Mouse (Mus musculus) lung, postnatal 4 days (tissue): Measurements from ENCODE around the gene Mgat4a.

Experiments
- DNase-seq, 2 experiments: peaks; one replicate each; pipeline ENCODE4 v3.0.0; 2021

The Mgat4a gene

DNA sequence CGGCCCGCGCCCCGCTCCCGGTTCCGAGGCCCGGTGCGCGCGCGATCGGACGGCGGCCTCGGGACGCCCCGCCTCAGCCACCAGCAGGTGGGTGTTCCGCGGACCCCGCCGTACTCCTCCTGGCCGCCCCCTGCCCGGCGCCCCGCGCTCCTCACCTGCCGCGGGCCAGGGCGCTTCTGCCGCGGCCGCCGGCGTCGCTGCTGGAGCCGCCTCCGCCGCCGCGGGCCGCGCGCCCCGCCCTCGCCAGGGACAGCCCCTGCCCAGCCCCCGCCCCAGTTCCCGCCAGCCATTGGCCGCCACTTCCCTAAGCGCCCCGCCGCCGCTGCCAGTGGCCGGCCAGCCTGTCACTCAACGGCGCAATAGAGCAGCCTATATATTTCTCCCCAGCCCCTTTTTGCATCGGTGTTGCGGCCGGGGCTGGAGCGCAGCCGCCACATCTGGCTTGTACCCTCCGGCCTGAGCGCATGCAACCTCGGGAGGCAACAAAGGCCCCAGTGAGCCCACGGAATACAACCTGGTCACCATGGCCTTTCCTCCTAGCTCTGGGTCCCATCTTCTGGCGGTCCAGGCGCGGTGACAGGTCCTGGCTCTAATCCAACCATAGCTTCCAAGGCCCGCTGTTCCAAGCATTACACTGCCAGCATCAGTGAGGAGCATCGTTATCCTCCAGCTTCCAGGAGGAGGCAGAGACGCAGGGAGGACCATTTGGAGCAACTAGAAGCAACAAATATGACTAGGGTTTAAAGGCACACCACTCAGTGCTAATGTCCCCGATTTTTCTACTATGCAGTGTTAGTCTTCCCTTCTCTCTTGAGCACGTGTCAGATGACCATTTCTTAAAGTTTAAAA lies at the start of gene Mgat4a:
Gene Mgat4a, minus strand, starts transcription at position 207 of the 849 bp plus-strand sequence.
- peak; percentile 93 to 95 for DNase-seq

DNA sequence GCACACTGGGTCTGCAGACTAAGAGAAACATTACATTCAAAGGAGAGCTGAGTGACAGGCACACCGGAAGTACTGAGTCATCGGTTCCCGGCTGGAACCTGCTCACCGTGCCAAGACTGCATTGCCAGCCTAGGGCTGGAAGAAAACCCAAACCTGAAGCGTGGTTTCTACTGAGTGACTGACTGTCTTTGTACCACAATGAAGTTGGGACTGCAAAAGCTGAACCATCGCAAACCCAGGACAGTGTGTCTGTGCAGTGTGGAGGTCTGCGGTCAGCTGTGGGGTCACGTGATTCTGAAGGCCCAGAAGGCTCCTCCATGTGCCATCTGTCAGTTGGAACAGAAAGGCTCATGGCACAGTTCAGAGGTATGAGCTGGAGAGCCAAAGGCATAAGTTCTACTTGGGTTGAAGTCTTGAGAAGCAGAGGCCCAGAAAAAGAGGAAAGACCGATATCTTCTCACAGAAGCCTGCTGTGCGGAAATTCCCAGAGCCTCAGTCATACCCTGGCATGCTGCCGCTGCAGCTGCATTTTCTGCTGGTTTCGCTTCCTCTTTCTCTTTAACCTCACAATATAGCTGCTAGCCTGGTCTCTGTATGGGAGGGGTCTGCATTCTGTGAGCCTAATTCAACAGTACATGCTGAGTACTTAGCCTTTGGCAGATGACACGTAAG lies 45.1 kb upstream of the Mgat4a start:
- peak; percentile 62 to 69 for DNase-seq

DNA sequence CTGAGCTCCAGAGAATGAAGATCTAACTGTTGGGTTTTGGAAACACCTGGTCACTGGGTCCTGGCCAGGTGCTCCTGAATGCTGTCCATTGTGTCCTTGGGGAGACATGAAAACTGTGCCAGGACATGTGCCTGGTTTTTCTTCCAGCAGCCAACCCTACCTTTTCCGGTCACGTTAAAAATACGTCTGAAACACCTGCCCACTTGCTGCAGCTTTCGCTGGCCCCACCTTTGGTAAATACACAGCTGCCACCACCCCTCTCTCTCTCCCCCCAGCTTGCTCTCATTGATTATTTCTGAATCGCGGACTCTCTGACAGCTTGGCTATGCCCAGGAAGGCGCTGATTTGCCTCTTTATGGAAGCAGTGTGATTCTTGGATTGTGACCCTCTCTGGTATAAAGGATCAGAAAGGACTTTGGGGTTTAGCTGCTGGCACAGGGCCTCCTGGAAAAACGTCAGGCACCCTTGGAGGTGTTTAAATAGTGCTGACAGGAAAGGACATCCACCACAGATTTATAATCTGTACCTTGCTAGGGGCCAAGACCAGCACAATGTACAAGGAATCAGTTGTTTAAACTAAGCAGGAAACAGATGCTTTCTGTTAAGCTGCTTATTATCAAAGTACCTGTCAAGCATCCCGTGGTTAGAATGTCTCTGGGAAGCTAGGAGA lies 43.1 kb upstream of the Mgat4a start:
- DNase-seq, result no peak

DNA sequence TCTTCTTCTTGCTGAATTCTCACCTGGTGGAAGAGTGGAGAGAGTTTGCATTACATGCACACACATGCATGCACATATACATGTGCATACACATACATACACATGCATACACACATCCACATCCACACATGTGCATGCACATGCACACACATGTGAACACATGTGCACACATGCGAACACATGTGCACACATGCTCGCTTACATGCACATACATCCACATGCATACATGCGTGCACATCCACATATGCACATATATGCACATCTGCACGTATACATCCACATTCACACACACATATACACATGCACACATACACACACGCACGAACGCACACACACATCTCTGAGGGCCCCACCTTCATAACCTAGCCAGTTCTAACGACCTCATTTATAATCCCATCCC lies 42.4 kb upstream of the Mgat4a start:
- DNase-seq, result no peak

DNA sequence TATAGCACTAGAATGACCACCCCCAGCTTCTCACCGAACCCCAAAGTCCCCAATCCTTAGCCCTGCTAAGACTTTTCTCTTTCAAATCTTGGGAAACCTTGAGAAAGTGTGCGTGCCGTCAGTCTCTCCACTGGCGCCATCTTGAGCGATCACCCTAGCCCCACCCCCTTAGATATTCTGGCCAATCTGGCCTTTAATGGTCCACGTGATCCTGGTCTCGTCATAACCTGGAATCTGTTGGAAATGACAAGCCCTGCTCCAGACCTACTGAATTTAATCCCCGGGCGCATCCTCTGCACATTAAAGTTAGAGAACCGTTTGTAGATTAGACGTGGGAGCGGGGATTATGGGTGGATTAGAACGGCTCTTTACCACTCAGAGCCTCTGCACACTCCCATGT lies 38.9 kb upstream of the Mgat4a start:
- no peak for DNase-seq

DNA sequence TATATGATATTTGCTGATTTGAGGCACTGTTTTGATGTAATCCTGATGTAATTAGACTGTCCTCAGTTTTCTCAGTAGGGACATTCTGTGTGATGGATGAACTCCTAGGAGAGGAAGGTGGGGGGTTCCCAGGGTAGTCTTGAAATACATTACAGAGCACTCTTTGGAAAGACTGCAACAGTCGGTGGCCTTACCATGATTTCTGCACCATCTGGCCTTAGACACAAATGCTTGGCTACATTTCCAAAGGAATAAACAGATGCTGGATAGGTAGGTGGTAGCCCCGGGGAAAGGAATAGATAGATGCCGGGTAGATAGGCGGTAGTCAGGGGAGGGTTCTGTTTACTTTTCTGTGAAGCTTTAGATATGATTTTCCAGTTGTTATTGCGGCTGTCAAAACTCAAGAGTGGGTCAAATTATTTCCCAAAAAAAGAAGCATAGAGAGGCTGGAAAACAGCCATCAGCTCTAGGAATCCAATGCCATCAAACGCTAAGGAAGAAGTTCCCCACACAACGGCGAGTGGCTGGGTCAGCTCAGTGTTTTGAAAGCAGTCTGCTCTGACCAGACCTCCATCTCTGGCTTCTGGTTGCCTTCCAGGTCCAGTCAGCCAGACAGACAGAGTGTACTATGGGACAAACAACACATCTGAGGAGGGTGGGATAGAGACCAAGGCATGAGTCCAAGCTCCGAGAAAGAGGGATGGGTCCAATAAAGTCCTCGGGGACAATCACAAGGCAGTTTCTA lies 31.9 kb upstream of the Mgat4a start:
- DNase-seq, result no peak

DNA sequence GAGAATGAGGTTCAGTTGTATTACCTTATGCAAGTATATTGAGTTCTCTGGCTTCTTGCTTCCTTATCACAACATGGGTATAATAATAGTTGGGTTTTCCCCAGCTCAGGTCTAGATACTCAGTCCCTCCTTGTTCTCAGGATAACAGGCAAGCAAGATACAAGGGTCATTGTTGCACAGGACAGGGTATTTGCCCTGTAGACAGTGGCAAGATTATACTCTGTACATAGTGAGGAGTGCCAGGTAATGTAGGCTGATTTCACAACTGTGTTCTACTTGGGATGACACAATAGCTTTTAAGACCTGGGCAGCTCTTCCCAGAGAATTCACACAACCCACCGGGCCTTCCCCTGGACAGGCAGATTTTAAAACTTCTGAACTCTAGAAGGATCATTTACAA lies 27.6 kb upstream of the Mgat4a start:
- no peak for DNase-seq

DNA sequence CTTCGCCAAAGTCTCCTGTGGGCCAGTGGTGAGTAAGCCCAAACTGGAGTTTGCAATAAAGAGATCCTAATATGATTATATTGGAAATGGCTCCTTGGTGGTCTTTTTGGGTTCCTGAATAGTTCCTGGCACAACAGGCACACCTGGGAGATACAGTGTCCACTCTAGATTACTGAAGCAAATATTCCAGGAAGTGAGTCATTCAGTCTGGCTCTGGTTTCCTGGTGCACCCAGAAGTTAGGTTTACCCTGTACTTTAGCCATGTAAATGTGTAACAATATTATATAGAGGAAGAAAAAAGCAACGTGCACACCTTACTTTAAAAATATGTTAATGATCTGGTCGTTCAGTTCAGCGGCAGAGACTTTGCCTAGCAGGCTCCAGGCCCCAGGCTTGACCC lies 25.9 kb upstream of the Mgat4a start:
- DNase-seq, result no peak

DNA sequence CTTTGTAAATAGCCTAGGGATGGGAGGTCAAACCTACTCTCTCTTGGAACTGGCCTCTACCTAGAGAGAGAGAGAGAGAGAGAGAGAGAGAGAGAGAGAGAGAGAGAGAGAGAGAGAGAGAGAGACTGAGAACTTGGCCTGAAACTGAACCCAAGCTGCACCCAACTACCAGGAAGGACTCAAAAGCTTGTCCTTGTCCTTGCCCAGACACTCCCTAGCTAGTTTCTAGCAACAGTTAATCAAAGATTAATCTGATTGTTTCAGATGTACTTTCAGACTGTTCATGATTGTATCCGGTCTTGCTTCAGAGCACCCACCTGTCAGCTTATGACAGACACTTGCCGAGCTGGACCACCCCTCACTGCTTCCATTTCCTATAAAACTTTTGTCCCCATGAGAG lies 25.5 kb upstream of the Mgat4a start:
- no peak for DNase-seq

DNA sequence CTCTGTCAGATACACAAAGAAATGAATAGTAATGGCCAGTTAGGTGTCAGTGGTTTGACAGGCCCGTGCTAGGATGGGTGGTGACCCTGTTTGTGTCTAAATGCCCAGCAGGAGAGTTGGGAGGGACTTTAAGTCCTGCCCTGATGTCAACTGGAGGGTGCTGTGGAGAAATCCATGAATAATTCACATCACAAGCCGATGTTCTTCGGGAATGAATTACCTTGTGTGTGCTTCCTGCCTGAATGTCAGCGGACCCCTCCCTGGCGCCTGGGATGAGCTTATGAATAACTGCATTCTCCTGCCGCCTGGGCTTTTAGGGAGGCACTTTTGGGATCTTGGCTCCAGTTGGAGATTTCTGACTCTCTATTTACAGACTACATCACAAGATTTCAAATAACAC lies 24.6 kb upstream of the Mgat4a start:
- no peak for DNase-seq

DNA sequence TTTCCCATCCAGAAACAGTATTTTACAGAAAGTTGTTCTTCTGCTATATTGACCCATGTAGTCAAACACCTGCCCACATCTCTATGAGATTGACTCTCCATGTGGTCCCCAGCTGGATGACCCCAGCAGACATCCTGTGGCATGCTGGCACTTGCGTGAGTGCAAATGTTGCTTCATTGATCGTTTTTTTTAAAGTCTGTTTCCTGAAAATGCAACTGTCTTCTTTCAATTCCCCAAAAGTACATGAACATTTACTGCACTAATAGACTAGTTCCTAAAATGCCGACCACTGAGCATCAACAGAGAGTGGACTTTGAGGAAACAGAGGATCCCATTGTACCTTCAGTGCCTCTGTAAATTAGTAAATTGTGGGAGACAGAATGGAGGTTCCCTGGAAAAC lies 21.1 kb upstream of the Mgat4a start:
- no peak for DNase-seq

DNA sequence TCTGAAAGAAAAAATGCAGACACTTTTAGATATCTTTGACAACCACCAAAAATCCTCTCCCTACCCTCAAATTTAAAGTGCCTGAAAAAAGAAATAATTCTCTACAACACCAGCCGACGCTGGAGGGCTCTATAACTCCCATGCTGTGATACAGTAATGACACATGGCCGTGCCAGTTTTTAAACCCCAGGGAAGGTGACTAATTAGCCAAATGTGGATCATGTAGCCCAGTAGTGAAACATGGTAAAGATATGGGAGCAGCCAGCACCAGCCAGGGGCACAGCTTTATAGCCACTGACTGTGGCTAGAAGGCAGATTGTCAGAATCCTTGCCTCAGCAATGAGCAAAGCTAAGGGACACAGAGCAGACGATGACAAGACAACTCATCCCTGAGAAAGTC lies 19.5 kb upstream of the Mgat4a start:
- no peak for DNase-seq

DNA sequence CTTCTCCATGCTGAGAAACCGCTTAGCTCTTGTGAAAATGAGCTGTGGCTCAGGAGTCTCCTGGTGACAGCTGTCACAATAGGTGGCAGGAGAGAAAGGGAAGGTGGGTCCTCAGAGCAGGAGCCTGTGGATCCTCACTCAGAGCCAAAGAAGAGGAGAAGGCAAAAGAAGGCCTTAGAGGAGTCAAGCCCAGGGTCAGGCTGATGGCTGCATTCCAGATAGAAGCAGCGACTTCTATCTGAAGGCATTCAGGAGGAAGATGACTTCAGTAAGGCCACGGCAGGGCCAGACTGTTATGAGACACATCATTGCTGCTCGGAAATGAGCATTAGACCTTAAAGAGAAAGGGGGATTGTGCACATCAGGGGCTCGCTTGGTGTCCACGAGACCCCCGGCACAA lies 11.2 kb upstream of the Mgat4a start:
- no peak for DNase-seq

DNA sequence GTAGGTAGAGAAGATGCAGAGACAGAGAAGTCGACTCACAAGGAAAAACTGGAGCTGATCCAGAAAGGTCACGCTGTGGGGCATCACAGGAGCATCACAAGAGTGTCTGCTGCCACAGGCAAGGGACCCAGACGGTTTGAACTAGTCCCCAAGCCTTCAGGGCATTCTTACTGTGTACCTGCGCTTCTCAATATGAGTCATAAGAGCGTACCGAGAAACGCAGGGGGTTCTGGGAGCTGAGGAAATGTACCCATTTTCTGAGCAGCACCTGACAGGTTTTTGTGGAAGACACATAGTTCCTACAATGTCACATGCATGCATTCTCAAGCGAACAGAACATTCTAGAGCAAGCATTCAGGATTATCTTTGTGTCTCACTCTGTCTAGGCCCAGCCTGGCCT lies 8.7 kb upstream of the Mgat4a start:
- no peak for DNase-seq

DNA sequence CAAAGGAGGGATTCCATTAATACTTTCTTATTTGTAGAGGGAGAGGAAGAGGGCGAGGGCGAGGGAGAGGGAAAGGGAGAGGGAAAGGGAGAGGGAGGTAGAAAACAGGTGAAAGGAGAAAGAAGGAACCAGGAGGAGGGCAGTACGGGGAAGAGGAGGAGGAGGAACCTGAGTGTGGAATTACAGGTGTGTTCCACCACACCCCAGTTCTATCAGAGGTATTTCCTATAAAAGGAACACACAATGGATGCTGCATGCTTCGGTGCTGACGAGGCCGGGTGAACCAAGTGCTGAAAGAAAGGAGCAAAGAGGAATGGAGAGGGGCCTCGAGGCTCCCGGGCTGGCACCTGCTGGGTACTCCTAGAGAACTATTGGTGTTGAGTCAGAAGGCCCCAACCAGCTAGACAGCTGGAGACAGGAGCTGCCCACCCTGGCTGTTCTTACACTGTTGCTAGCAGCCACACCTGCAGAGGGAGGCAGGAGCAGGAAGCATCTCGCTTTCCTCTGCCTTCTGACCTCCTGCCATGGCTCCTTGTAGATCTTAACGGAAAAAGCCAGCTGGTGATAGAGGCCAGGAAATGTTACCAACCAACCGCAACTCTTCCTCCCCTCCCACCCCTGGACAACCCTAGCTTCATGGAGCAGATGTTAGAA lies 5.7 kb upstream of the Mgat4a start:
- DNase-seq, result no peak

DNA sequence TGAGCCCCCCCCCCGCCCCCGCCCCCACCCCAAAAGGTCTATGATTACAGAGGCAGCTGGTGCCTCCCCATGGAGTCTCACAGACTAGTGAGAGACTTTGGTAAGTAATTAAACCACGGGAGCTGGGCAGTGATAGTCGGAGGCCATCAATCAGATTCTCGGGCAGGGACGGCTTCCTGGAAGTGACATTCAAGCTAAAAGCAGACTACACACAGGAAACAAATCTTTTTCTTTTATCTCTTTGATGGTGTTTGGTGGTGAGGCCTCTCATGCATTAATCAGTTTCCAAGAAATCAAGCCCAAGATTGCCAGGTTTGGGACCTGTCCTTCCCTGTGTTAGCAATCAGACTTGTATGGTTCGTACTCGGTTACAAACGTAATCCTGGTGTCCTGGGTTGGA lies 3.4 kb upstream of the Mgat4a start:
- no peak for DNase-seq

DNA sequence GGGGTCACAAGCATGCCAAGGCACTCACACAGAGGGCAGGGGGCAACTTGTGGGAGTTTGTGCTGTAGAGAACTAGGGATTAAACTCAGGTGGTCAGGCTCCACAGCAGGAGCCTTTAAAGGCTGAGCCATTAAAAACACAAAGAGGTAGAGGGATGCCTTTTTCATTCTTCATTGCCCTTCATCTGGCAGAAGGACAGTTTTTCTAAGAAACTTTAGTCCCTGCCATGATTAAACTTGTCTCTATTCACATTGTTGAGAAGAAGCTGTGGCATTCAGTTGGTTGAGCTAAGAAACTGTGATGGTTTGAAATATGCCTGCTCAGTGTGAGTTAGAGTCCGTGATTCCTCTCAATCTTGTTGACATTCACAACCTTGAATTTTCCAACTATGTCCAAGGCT lies 2.2 kb upstream of the Mgat4a start:
- no peak for DNase-seq

DNA sequence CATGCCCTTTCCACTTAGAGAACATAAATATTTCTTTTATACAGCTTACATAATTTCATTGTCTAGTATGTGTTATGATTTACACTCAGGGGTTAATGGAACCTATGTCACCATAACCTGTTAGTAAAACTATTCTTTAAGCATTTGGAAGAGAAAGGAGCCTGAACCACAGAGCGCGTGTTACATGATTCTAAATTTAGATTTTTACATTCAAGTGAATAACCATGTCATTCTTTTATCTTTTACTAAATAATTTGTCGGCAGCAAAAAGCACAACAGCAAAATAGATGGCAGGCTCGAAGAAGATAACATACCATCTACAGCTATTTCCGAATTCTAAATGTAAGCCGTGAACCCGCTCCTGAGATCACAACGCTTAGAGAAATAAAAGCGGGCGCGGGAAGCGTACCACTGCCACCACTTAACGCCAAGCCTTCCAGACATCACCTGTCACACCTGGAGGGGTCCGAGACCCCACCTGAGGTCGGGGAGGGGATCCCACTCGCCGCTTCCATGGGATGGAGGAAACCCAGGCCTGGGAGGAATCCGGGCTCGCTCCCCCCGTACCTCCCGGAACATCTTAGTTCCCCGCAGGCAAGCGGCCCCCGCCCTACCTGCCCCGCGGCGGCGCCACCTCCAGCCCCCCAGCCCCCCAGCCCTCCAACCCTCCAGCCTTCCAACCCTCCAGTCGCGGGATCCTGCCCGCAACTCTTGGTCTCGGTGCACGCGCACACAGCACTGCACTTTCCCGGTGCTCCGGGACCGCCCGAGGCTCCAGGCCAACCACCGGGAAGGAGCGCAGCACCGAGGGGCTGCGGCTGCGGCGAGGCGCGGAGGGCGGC lies 627 bp downstream of the Mgat4a start:
- DNase-seq, result no peak

DNA sequence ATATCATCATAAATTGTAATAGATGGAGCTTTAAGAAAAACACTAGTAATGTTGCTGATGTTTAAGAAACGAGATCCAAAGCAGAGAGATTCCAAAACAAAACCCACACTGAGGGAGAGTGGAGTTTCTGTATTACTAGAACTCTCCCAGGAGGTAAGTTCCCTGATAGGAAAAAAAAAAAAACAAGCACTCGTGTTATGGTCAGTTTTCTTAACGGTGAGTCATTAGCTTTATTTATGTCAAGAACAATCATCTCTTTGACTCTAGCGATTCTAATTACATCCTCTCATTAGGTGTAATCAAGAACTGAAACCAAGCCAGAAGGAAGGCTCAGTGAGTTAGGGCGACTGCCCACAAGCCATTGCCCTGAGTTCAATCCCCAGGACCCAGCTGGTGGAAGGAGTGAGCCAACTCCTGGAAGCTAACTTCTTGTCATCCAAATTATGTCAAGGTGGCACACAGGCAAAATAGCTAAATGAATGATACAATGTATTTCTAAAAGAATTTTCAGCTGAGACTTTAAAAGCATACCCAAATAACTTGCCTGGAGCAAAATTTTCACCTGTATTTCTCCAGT lies 6.2 kb downstream of the Mgat4a start:
- no peak for DNase-seq

DNA sequence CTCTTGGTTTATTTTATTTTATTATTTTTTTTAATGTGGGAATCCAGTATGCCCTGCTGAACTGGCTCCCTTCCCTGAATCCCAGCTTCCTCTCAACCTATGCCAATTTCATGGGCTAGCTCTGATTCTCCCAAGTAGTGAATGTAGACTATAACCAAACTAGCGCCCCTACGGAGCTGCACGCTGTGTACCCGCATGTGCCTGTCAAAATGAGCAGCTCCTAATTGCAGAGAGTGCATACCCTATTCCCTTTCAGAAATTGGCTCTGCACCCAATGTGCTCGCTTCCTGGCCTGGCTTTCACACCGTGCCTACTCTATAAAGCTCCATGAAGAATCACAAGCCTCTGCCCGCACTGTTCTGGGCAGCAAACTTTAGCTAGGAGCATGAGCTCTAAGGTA lies 7.6 kb downstream of the Mgat4a start:
- DNase-seq, result no peak

DNA sequence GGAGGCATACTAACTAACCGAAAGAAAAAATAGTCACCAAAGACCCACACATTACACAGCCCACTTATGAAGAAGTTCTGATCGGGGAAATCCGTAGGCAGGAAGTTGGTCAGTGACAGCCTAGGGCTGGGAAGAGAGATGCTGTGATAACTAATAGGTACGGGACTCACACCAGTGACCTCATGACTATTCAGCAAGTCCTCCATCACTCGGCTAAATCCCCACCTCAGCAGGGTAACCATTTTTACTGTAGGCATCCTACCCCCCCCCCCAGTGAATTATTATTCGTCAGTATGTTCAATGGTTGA lies 8.3 kb downstream of the Mgat4a start:
- no peak for DNase-seq
